Mouse (Mus musculus): ENCODE results near the gene Gm853. TPM values are rescaled to one million over a fixed set of nuclear protein-coding genes. Genes with fewer than 3 reads are reported as not detected.

The Gm853 gene
- total RNA-seq, 2 experiments from 2014 or later, result not detected

DNA sequence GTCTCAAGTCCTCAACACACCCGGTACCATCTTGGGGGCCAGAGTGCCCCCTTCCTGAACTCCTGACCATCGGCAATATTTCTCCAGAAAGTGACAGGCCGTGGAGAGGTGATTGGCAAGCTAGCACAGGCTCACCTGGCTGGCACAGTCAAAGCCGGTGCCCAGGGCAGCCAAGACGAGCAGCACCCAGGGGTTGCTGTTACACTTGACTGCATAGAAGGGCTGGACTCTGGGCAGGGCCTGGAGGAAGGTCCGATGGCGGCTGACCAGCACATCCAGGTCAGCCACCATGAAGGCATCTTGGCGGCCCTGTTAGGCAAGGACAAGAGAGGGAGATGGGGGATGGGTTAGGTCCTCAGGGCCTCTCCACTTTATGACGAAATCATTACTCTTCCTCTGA, 2.0 kb downstream of the Gm853 start:
- intact Hi-C loops (cut with DNase I), result no loop called here
- DNase-seq, result no peak

GRCm38 (mm10) chr4:130215392-130215791, 6.8 kb downstream of the Gm853 start:
- DNase-seq, result no peak
- intact Hi-C loops (cut with DNase I), result no loop called here

DNA sequence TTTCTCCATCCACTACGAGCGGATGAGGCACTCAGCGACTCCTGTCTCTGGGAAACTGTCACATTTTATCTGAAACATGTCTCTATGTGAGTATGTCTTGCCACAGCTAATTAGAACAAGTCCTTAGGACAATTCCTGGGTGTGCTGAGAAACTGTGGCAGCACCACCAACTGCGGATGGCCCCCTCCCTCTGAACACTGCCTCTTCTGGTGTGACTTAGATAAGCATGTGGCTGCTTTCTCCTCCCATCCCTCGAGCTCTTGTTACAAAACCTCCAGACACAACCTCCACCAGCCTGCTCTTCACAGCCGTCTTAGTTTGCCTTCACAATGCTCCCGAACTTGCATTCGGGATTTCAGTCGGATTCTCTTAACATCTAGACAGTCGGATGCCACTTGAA, 8.3 kb downstream of the Gm853 start:
- DNase-seq, result no peak
- intact Hi-C loops (cut with DNase I), result no loop called here

- no peak for DNase-seq
- intact Hi-C loops (cut with DNase I), result no loop called here
Measured at GRCm38 (mm10) chr4:130213197-130213596, 9.0 kb downstream of the Gm853 start.

DNA sequence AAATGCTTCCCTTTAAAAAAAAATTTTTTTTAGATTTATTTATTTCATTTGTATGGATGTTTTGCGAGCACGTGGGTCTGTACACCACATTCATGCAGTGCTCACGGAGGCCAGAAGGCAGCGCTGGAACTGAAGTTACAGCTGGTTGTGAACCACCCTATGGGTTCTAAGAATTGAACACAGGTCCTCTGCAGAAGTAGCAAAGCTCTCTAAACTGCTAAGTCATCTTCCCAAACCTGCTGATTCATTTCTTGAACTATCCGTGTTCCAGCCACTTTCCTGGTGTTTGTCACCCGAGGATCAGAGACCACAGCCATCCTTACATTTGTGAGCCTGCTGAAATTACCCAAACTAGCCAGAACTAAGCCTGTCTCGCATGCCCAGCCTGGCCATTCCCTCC, 9.8 kb downstream of the Gm853 start:
- no peak for DNase-seq
- intact Hi-C loops (cut with DNase I), result no loop called here

DNA sequence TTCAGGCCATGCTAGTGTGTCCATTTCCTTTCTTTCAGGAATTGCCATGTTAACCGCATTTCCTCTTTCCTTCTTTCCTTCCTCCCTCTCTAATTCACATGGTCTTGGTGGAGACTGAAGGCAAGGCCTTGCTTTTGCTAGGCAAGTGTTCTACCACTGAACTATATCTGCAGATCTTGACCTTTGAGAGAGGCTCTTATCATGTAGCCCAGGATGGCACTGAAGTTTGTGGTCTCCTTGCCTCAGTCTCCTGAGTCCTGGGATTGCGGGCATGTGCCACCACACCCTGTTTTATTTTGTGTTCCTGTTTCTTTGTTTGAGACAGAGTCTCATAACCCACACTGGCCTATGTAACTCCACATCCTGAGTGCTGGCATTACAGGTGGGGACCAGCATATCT, 10.3 kb downstream of the Gm853 start:
- intact Hi-C loops (cut with DNase I), result no loop called here
- DNase-seq, result no peak

DNA sequence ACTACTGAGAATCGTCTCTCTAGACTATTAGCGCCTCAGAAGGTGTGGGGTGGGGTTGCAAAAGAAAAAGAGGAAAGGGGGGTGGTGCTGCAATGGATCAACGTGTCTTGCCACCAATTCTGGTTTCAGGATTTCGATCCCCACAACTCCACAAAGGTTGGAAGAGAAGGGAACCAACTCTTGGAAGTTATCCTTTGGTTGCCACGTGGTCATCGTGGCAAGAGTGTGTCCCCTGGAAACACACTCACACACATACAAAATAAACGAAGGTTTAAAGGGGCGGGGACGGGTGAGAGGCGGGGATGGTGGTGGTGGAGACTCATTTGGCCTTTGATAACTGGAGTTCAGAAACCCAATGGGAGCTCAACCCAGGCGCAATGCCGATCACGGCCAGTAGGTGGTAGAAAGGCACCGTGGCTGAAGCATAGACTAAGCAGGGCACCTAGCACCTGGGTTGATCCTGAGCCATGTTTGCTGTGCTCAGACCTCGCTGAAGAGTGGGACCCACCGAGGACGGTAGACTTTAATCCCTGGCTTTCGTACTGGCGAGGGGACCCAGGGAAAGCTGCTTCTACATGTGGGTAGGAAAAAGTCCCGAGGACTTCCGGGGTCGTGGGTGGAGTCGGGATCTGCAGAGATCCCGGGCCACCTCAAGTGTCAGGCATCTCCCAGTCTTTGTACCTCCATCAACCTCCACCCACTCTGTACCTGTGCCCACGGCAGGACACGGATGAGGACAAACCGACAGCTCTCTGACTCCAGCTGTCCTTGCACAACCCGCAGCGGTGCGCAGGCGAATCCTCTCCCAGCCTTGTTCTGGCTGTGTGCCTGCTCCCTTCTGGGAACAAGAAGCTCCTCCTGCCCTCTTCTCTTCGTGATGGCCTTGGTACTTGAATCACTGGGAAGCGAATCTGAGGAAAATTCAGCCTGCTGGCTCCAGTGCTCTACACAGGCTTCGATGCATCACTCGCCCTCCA, 23.2 kb downstream of the Gm853 start:
- intact Hi-C loops (cut with DNase I), result loop anchor here (5.0 to 10.0 kb wide), 3 partner anchors 48 to 414 kb away; no protein-coding TSS in a partner anchor
- DNase-seq, result peak; percentile 90

- DNase-seq, result no peak
Measured at GRCm38 (mm10) chr4:130196542-130196941, 25.7 kb downstream of the Gm853 start.

DNA sequence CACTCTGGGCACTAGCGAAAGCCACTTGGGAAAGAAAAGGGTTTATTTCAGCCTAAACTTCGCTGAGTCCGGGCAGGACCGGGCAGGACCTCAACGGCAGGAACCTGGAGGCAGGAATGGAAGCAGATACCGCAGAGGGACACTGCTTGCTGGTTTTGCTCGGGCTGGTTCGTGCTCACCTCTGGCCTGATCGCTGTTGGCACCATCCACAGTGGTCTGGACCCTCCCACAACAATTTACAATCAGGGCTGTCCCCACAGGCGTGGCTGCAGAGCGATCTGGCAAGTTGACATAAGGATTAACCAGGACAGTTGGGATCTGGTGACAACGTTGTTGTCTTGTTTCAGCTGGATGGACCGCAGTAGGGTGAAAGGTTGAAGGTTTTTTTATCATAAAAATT, 26.3 kb downstream of the Gm853 start:
- no peak for DNase-seq
- intact Hi-C loops (cut with DNase I), result loop anchor here (5.0 to 10.0 kb wide), 3 partner anchors 51 to 411 kb away; no protein-coding TSS in a partner anchor

More at GRCm38 (mm10) chr4:130196542-130196941, 25.7 kb downstream of the Gm853 start:
- intact Hi-C loops (cut with DNase I), result loop anchor here (5.0 to 10.0 kb wide), 3 partner anchors 51 to 412 kb away; no protein-coding TSS in a partner anchor

- DNase-seq, result no peak
- intact Hi-C loops (cut with DNase I), result loop anchor here (10.0 kb wide), 1 partner anchor 407 kb away; no protein-coding TSS in a partner anchor
Measured at GRCm38 (mm10) chr4:130192266-130192665, 29.9 kb downstream of the Gm853 start.

DNA sequence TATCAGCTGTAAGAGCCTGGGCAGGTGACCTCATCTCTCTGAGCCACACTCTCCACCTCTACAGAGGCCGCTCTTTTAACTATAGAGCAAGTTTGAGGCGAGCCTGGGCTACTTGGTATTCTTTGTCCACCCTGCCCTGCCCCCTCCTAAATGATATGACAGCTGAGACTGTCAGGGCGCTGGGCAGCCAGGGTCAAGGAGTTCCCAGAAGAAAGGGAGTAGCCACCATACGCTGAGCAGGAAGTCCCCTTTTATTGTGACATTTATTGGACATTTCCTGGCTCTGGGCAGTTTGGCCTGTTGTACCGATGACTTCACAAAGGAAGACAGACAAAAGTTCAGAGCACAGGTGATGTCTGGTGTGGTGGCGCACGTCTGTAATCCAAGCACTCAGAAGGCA, 32.6 kb downstream of the Gm853 start:
- intact Hi-C loops (cut with DNase I), result loop anchor here (2.0 to 10.0 kb wide), 4 partner anchors 51 to 405 kb away; partner anchors contain the start of gene Hcrtr1
- DNase-seq, result no peak

DNA sequence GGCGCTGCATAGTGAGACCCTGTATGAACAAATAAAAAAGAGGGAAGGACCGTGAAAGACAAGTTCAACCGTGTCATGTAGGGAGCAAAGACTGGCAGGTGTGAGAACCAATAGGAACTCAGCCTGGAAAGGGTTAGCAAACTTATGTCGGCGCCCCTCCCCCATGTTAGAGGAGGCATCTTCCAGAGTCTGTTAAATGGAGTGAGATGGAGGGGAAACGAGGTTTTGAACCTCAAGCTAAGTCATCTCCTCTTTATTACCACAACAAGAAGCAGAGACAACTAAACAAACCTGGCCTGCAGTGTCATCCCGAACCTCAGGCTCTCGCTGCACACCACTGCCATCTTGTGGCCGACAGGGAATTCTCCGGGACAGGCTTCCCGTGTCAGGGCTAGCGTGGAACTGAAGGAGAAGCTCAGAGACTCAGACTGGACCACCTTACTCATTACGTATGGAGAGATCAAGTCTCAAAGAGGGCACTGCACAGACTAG, 33.3 kb downstream of the Gm853 start:
- DNase-seq, result peak; percentile 86
- intact Hi-C loops (cut with DNase I), result loop anchor here (2.0 to 5.0 kb wide), 3 partner anchors 50 to 232 kb away; partner anchors contain the start of gene Hcrtr1

DNA sequence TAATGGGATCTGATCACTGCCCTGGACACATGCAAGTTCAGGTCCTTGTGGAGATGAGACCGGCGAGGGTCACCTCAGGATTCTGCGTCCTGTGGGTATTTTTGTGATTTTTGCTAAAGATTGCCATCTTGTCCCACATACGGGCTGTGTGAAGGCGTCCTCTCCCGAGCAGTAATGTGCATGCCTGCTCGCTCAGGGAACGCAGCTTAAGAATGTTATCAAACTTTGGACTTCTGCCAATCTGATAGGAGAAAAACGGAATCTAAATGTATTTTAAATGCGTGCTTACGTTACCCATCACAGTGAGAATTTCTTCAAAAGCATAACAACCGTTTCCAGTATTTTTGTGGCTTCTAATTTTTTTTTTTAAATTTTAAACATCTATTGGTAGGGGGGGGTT, 35.3 kb downstream of the Gm853 start:
- DNase-seq, result no peak
- intact Hi-C loops (cut with DNase I), result loop anchor here (5.0 kb wide), 2 partner anchors 100 to 230 kb away; no protein-coding TSS in a partner anchor

DNA sequence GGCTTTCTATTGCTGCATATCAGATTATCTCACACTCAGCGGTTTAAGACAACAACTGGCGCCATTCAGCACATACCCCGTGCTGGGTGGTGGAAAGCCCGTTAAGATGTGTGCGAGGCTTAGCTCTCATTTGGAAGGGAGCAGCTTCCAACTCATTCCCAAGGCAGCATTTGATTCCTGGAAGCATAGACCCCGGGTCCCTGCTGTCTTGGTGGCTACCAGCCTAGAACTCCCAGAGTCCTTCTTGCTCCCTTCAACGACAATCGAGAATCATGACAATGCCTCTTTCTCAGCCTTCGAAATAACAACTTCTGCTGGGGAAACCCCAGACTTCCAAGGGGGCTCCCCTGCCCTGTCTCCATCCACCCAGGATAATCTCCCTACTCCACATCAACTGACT, 35.8 kb downstream of the Gm853 start:
- intact Hi-C loops (cut with DNase I), result loop anchor here (5.0 kb wide), 2 partner anchors 99 to 229 kb away; no protein-coding TSS in a partner anchor
- DNase-seq, result no peak

DNA sequence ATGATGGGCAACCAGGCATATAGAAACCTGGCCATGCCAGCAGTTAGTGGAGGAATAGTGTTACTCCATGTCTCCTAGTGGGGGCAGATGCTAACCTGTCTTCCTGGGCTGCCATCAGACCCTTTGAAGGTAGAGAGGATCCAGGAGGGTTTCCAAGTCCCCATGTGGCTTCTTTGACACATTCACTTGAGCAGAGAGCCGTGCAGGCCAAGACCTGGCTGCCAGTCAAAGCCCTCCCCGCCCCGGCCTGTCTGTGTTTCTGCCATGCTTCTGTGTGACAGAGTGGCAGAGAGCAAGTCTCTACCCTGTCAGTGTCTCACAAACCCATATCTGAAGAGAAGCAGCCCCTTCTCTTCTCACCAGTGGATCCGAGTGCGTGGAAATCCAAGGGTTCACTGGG, 38.3 kb downstream of the Gm853 start:
- intact Hi-C loops (cut with DNase I), result no loop called here
- DNase-seq, result peak; percentile 54

DNA sequence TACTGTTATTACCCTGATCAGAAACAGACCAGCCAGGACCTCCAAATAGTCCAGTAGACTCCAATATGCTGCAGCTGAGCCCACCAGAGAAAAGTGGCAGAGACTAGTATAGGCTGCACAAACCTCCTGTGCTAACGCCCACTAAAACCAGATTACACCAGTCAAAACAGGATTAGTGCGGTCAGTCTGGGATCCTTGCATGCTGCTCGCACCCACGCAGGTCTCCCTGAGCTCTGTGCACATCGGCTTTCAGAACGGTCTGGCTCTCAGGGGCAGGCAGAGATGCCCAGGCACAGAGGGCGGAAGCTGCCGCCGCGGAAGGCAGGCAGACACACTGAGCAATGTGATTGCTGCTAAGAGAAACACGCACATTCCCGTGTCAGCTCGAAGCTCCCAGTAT, 39.2 kb downstream of the Gm853 start:
- no peak for DNase-seq
- intact Hi-C loops (cut with DNase I), result no loop called here

- intact Hi-C loops (cut with DNase I), result no loop called here
- DNase-seq, result no peak
Measured at GRCm38 (mm10) chr4:130181886-130182285, 40.3 kb downstream of the Gm853 start.

- no peak for DNase-seq
- intact Hi-C loops (cut with DNase I), result no loop called here
Measured at GRCm38 (mm10) chr4:130180909-130181602, 41.1 kb downstream of the Gm853 start.

DNA sequence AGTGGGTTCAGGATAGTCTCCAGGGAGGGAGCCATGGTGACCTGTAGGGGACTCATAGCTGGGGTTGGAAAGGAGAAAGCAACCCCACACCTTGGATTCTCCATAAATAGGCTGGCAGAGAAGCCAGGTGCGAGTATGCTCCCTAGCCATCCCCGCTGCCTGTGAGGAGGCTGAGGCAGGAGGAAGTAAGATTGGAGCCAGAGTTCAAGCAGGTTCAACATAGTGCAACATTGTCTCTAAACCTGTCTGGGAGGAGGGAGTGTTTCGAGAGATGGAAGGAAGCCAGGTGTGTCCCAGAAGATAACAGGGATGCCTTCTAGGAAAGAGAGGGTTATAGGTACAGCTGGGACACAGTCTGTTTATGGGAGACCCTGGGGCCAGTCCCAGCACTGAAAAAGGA, 42.3 kb downstream of the Gm853 start:
- intact Hi-C loops (cut with DNase I), result no loop called here
- no peak for DNase-seq

GRCm38 (mm10) chr4:130177536-130177935, 44.7 kb downstream of the Gm853 start:
- intact Hi-C loops (cut with DNase I), result no loop called here
- DNase-seq, result no peak

DNA sequence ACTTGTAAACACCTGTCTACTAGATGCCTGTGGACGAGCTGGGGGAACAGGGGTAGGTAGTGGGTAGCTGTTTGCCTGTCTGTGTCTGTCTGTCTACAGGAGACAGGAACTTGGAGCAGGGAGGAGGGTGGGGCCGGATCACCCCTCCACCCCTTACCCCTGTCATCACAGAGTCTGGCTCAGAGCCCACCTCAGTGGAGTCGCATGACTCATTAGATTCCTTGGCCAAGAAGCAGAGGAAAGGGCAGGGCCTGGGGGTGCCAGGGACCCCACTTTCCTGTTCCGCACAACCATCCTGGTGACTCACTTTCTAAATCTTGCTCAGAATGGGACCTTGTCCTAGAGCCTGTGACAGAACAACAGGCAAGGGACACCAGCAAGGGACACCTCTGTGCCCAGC, 45.1 kb downstream of the Gm853 start:
- DNase-seq, result no peak
- intact Hi-C loops (cut with DNase I), result no loop called here
